Comparison of ENCODE assay signal across 8 mouse cellular contexts in the genomic region with DNA sequence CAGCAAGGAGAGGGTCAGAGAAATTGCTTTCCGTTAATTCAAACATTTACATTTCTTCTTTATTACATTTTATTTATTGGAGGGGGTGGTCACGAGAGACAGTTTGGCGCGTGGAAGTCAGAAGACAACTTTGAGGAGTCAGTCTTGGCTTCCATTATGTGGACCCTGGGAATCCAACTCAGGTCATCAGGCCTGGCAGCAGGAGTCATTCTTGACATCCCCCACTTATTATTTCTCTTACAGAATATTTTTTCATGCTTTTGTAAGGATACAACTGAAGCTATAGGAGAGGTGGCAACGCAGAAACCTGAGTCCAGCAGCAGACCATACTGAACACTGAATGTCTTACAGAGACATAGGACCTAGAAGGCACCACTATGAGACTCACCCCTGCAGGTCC. TPM values are rescaled to one million over a fixed set of nuclear protein-coding genes. Genes with fewer than 3 reads are reported as not detected.
DNase-seq lines count a peak whose midpoint lies in the region; ATAC-seq and TF ChIP-seq lines count a peak whose summit lies in the region.

No protein-coding gene starts in this region.

- no peak overlapping the region for H3K27ac ChIP-seq in kidney, postnatal 0 days
- H3K27ac ChIP-seq in hindbrain, embryonic 14.5 days = no peak overlapping the region
- no peak overlapping the region for H3K27ac ChIP-seq in midbrain, embryonic 14.5 days (replicated peaks; ENCODE audit: low read depth, low read length)

- no peak for TF ChIP-seq CTCF in kidney, postnatal 0 days (IDR thresholded peaks at IDR 0.05; ENCODE audit: low read depth)

- no peak overlapping the region; the same call in 1 of the 2 replicates for H3K4me2 ChIP-seq in kidney, postnatal 0 days (ENCODE audit: low read length)
- H3K4me2 ChIP-seq in hindbrain, embryonic 14.5 days (replicated peaks) = peak overlapping the region; percentile 98
- H3K4me2 ChIP-seq in midbrain, embryonic 14.5 days (ENCODE audit: low read length) = peak overlapping the region; percentile 98; the same call in 1 of the 2 replicates

- H3K27me3 ChIP-seq in kidney, postnatal 0 days (ENCODE audit: insufficient read depth, low read length) = no peaks in the 10 kb centered on the region
- H3K27me3 ChIP-seq in hindbrain, embryonic 14.5 days (ENCODE audit: control insufficient read depth, insufficient read depth, low read length) = no peaks in the 10 kb centered on the region
- no peaks in the 10 kb centered on the region for H3K27me3 ChIP-seq in midbrain, embryonic 14.5 days (ENCODE audit: control insufficient read depth, insufficient read depth, low read length)

- DNase-seq in cerebellum, adult 9-11 months = peak; percentile 45
- no peak for DNase-seq in cerebellum, adult 11-12 months
- no peak for DNase-seq in kidney, postnatal 0 days (ENCODE audit: low spot score)
- no peak for DNase-seq in kidney, adult 11 months
- DNase-seq in hindbrain, embryonic 14.5 days (ENCODE audit: low spot score) = no peak
- DNase-seq in midbrain, embryonic 14.5 days = no peak
- no peak for DNase-seq in ovary, adult 18-20 months (ENCODE audit: low spot score)
- DNase-seq in natural killer cell, adult 2 months (ENCODE audit: low spot score in 2 of 2) = no peak

- ATAC-seq in kidney, postnatal 0 days (replicated peaks; ENCODE audit: low FRiP score, low read depth) = no peak
- no peak for ATAC-seq in hindbrain, embryonic 14.5 days (ENCODE audit: low FRiP score)
- ATAC-seq in midbrain, embryonic 14.5 days (ENCODE audit: low FRiP score, low TSS enrichment) = no peak

- H3K36me3 ChIP-seq in kidney, postnatal 0 days (ENCODE audit: insufficient read depth, low read length) = no peaks in the 10 kb centered on the region
- H3K36me3 ChIP-seq in hindbrain, embryonic 14.5 days (replicated peaks; ENCODE audit: control insufficient read depth, insufficient read depth) = no peaks in the 10 kb centered on the region
- no peaks in the 10 kb centered on the region for H3K36me3 ChIP-seq in midbrain, embryonic 14.5 days (ENCODE audit: control insufficient read depth, insufficient read depth, low read length)

- no peaks in the 10 kb centered on the region for H3K9me3 ChIP-seq in kidney, postnatal 0 days (replicated peaks; ENCODE audit: low read length)
- no peaks in the 10 kb centered on the region for H3K9me3 ChIP-seq in hindbrain, embryonic 14.5 days (ENCODE audit: control insufficient read depth, low read length)
- H3K9me3 ChIP-seq in midbrain, embryonic 14.5 days (ENCODE audit: control insufficient read depth, low read length) = no peaks in the 10 kb centered on the region

- no peak overlapping the region for H3K9ac ChIP-seq in kidney, postnatal 0 days (ENCODE audit: low read depth, low read length)
- peak overlapping the region; percentile 81; the same call in 1 of the 2 replicates for H3K9ac ChIP-seq in hindbrain, embryonic 14.5 days
- H3K9ac ChIP-seq in midbrain, embryonic 14.5 days (replicated peaks; ENCODE audit: low read length) = no peak overlapping the region

- WGBS in kidney, postnatal 0 days = 57% methylated on average over 5 of the region's 5 CpGs
- WGBS in hindbrain, embryonic 14.5 days = 70% methylated on average over 5 of the region's 5 CpGs
- 69% methylated on average over 5 of the region's 5 CpGs for WGBS in midbrain, embryonic 14.5 days

- 0 out of 2 replicates have a peak, but pooled peaks cover 8% of the 10 kb centered on the region for H3K4me1 ChIP-seq in kidney, postnatal 0 days (replicated peaks; ENCODE audit: insufficient read depth, low read length)
- H3K4me1 ChIP-seq in hindbrain, embryonic 14.5 days (replicated peaks; ENCODE audit: control insufficient read depth, insufficient read depth, low read length) = peaks cover 18% of the 10 kb centered on the region
- H3K4me1 ChIP-seq in midbrain, embryonic 14.5 days (ENCODE audit: control insufficient read depth, insufficient read depth, low read length) = peaks cover 20% of the 10 kb centered on the region

- H3K4me3 ChIP-seq in kidney, postnatal 0 days (replicated peaks; ENCODE audit: low read depth, low read length) = peak overlapping the region; percentile 73
- H3K4me3 ChIP-seq in hindbrain, embryonic 14.5 days (replicated peaks; ENCODE audit: low read length) = peak overlapping the region; percentile 81; the same call in 1 of the 2 replicates
- H3K4me3 ChIP-seq in midbrain, embryonic 14.5 days (replicated peaks; ENCODE audit: low read depth, low read length) = no peak overlapping the region

RNA-seq across cellular contexts. Expression of a gene that starts 0.7 kb away (rescaled TPM):
- 7.3 and 7.6 TPM in 2 replicates for polyA plus RNA-seq in kidney, postnatal 0 days (2015; fragmentation: Nextera tagmentation; extraction: Ambion mirVana)
- polyA plus RNA-seq in hindbrain, embryonic 14.5 days (2014; fragmentation: Nextera tagmentation; extraction: Ambion mirVana) = 10.0 and 11.6 TPM in 2 replicates
- polyA plus RNA-seq in midbrain, embryonic 14.5 days (2014; fragmentation: Nextera tagmentation; extraction: Ambion mirVana) = 8.9 and 12.1 TPM in 2 replicates

RNA-seq across cellular contexts. Expression of a gene that starts 55.5 kb away (rescaled TPM):
- polyA plus RNA-seq in kidney, postnatal 0 days (2015; fragmentation: Nextera tagmentation; extraction: Ambion mirVana) = 16.8 and 18.6 TPM in 2 replicates
- 17.7 and 18.4 TPM in 2 replicates for polyA plus RNA-seq in hindbrain, embryonic 14.5 days (2014; fragmentation: Nextera tagmentation; extraction: Ambion mirVana)
- 16.9 and 21.0 TPM in 2 replicates for polyA plus RNA-seq in midbrain, embryonic 14.5 days (2014; fragmentation: Nextera tagmentation; extraction: Ambion mirVana)
